Mouse (Mus musculus): ENCODE measurements around the gene Ccl12. TPM values are rescaled to one million over a fixed set of nuclear protein-coding genes. Genes with fewer than 3 reads are reported as not detected.

Gene Ccl12
- total RNA-seq, 2 experiments from 2014 or later, result 0.90 to 1.6 TPM

DNA sequence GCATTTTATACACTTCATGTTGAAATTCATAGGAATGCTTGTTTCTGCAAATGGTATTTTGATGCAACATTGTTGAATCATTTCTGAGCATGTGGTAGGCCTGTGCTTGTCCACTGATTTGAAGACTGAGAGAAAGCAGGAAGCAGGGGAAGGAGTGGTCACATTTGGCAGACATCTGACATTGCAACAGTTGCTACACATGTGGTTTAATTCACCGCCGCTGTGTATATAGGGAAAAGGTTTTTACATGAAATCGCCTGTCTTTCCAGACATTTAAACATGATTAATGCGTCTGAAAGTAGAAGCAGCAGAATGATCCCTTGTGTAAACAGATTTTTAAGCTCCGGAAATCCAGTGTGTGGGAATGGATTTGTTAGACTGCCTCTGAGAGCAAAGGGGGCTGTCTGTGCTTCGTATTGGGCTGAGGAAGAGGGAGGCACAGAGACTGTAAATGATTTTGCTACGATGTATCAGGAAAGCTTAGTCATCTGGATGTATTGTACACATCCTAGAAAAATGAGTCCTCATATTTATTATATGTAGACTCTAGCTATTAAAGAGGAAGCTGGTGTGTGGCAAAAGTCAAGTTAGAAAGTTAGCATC, 37.9 kb downstream of the Ccl12 start:
- no peak for DNase-seq

Other genes with a start within 250 kb of the Ccl12 start
- gene 5530401A14Rik, start 241.2 kb upstream of the Ccl12 start, total RNA-seq (2021), result under 1 TPM in 1 of 2 experiments, not detected in 1; 0.19 TPM
- gene Asic2, start 133.4 kb upstream of the Ccl12 start, total RNA-seq (2021), result under 1 TPM; 0.21 to 0.23 TPM
- gene Ccl2, start 66.3 kb upstream of the Ccl12 start, total RNA-seq (2021), result 1 to 10 TPM in 1 of 2 experiments, under 1 TPM in 1; 0.92 to 2.0 TPM
- not detected for gene Gm17268, start 63.3 kb upstream of the Ccl12 start, total RNA-seq (2021)
- gene Ccl7, start 56.1 kb upstream of the Ccl12 start, total RNA-seq (2021), result 1 to 10 TPM in 1 of 2 experiments, under 1 TPM in 1; 0.94 to 1.2 TPM
- gene Ccl11, start 44.0 kb upstream of the Ccl12 start, total RNA-seq (2021), result 10 to 100 TPM; 12.2 to 13.3 TPM
- gene Ccl8, start 13.3 kb downstream of the Ccl12 start, total RNA-seq (2021), result under 1 TPM; 0.70 to 0.77 TPM
- not detected for gene Ccl1, start 203.8 kb downstream of the Ccl12 start, total RNA-seq (2021)

Measured in gastrocnemius, postnatal 10 days (tissue).